Mouse (Mus musculus) stomach, embryonic 16.5 days (tissue): ENCODE measurements around the gene Cfap45. TPM values are rescaled to one million over a fixed set of nuclear protein-coding genes. Genes with fewer than 3 reads are reported as not detected.

Experiments
- ATAC-seq: fragments of 200-750 bp; cut with Nextera tagmentation; 2 replicates; pipeline ENCODE4 v1.8.0; 2017; ENCODE audit warnings: moderate number of reproducible peaks, moderate TSS enrichment; ENCODE audit not compliant: insufficient read depth, low FRiP score
- H3K27ac ChIP-seq: fragments of 300-500 bp; sonication (generic); 2 replicates; pipeline ENCODE4 v1.5.1; 2014; ENCODE audit warnings: low read length
- H3K27me3 ChIP-seq: fragments of 300-500 bp; sonication (generic); 2 replicates; pipeline ENCODE4 v1.6.1; 2014; ENCODE audit warnings: low read length, control low read depth, mixed read lengths; ENCODE audit not compliant: control insufficient read depth, insufficient read depth
- H3K36me3 ChIP-seq: fragments of 300-500 bp; sonication (generic); 2 replicates; pipeline ENCODE4 v1.6.1; 2014; ENCODE audit warnings: low read length; ENCODE audit not compliant: control insufficient read depth, insufficient read depth
- H3K4me1 ChIP-seq: fragments of 300-500 bp; sonication (generic); 2 replicates; pipeline ENCODE4 v1.6.1; 2014; ENCODE audit warnings: low read length, control low read depth, mixed read lengths; ENCODE audit not compliant: control insufficient read depth, insufficient read depth
- H3K4me2 ChIP-seq: fragments of 300-500 bp; sonication (generic); 2 replicates; pipeline ENCODE4 v1.6.1; 2014; ENCODE audit warnings: low read depth, low read length, mixed read lengths
- H3K4me3 ChIP-seq: fragments of 300-500 bp; sonication (generic); replicated peaks from 2 replicates; pipeline ENCODE4 v1.5.1; 2014; ENCODE audit warnings: mild to moderate bottlenecking, low read length
- H3K9ac ChIP-seq: fragments of 300-500 bp; sonication (generic); 2 replicates; pipeline ENCODE4 v1.6.1; 2014; ENCODE audit warnings: low read length
- H3K9me3 ChIP-seq: fragments of 300-500 bp; sonication (generic); replicated peaks from 2 replicates; pipeline ENCODE4 v1.6.1; 2016; ENCODE audit warnings: low read length, control low read depth; ENCODE audit not compliant: control insufficient read depth
- WGBS: fragments of 180-500 bp; shearing (Covaris S2); extraction: QIAGEN DNeasy Blood & Tissue Kit; methylation state at CpG from one replicate; pipeline ENCODE4 v1.1.7; 2014; 5-methylcytosine and 5-hydroxymethylcytosine counted together
- polyA plus RNA-seq: library from polyadenylated mRNA; unstranded; fragments of >200 nt; fragmentation: Nextera tagmentation; extraction: Ambion mirVana; gene quantifications from 2 replicates; pipeline ENCODE4 v1.2.1, GENCODE M21; 2015

Gene Cfap45
- polyA plus RNA-seq, 1 experiment from 2014 or later: 2.6 TPM

DNA sequence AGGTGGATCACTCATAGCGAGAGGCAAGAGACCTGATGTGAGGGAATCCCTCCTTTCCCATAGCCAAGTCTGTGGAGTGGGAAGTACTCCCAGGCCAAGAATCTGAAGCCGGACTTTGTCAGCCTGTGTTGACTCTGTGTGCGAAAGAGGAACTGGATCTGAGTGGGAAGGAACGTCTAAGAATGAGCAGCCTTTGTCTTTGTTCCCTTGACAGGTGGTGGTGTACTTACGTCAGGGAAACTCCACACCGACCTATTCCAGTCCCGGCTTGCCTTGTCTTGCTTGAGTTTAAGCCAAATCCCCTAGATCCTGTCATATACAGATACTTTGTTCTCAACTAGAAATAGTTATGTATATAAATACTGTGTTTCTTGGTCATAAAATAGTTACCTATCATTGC, 1.9 kb downstream of the Cfap45 start:
- H3K27ac ChIP-seq: peak overlapping the region; percentile 70; the same call in 1 of the 2 replicates
- no peak overlapping the region for H3K4me2 ChIP-seq
- ATAC-seq: no peak
- peaks cover 21% of the 10 kb centered on the region for H3K4me1 ChIP-seq
- no peaks in the 10 kb centered on the region for H3K36me3 ChIP-seq
- peak overlapping the region; percentile 16; the same call in 1 of the 2 replicates for H3K9ac ChIP-seq
- H3K4me3 ChIP-seq: no peak overlapping the region
- H3K27me3 ChIP-seq: no peaks in the 10 kb centered on the region
- WGBS: 52% methylated on average over 7 of the region's 7 CpGs
- H3K9me3 ChIP-seq: no peaks in the 10 kb centered on the region; the same call in 1 of the 2 replicates

DNA sequence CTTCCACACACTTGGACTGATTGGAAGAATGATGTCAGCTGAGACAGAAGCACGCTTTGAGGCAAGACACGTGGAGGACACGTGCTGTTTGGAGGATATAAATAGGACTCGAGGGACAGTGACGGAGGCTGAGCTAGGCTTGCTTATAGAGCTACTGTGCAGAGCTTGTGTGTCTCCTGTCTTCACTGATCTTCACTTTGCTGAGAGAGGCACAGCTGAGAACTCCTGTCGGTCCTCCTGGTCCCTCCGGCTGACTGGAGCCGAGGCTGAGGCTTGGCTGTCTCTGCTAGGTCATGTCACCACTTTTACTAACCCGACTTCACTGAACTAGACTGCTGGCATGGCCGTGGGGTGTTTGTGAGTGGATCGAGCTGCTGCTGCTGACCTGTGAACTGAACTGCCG, 3.1 kb downstream of the Cfap45 start:
- Histone ChIP-seq H3K4me3 (no peak overlapping the region), H3K36me3 (no peaks in the 10 kb centered on the region), H3K27ac (no peak overlapping the region), H3K4me2 (no peak overlapping the region), H3K9ac (no peak overlapping the region), H3K4me1 (peaks cover 21% of the 10 kb centered on the region), H3K27me3 (no peaks in the 10 kb centered on the region), H3K9me3 (no peaks in the 10 kb centered on the region)
- WGBS: 48% methylated on average over 12 of the region's 12 CpGs
- no peak for ATAC-seq

DNA sequence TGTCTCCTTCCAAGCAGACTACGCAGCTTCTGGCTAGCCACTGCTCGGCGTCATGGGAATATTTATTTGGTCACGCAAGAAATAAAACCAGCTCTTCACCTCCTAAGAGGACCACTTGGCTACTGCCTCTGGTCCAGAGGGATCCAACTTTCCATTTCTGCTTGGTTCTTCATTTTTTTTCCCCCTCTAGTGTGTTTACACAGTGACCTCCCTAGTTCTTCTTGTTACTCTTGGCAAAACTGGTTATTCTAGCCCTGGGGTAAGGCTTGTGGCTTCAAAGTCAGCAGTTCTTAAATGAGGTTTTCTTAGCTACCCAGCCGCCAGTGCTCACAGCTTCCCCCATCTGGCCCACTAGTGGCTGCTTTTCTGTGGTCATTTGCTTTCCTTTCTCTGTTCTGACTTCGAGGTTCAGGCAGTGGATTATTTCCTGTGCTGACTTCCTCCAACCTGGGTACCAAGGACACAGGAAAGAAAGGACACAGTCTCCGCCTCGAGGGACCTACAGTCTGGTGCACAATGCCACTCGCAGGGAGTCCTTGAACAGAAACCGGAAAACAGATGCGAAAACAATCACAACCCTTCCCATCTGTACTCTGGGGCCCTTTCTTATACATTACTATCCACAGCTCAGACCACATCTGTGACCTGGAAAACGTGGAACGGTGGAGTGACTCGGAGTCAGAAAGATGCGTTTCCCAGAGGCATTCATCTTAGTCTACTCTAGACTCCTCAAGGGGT, 4.6 kb downstream of the Cfap45 start:
- Histone ChIP-seq H3K4me2 (peak overlapping the region; percentile 44), H3K4me1 (peaks cover 21% of the 10 kb centered on the region), H3K27ac (peak overlapping the region; percentile 85), H3K4me3 (peak overlapping the region; percentile 5; the same call in 1 of the 2 replicates), H3K9me3 (no peaks in the 10 kb centered on the region), H3K9ac (peak overlapping the region; percentile 53), H3K36me3 (no peaks in the 10 kb centered on the region), H3K27me3 (no peaks in the 10 kb centered on the region)
- peak; percentile 30 for ATAC-seq
- 32% methylated on average over 15 of the region's 15 CpGs for WGBS

DNA sequence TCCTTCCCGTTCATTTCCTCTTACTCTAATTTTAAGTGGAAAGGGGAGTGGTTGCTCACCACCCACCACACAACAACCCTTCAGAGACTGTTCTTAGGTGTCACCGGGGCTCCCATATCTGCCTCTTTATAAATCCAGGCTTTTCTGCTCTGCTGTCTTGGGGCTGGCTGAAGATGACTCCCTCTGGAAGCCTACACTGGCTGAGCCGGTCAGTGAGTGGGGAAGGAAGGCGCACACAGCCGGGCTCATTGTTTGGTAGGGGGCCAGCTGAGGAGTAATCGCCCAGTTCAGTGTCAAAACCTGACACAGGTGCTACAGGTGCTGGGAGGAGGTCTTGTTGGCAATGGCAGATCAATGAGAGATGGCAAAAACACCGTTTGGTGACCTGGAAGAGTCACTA, 5.4 kb downstream of the Cfap45 start:
- H3K36me3 ChIP-seq: no peaks in the 10 kb centered on the region
- H3K9ac ChIP-seq: no peak overlapping the region
- H3K9me3 ChIP-seq: no peaks in the 10 kb centered on the region
- H3K27me3 ChIP-seq: no peaks in the 10 kb centered on the region
- peak overlapping the region; percentile 85 for H3K27ac ChIP-seq
- H3K4me2 ChIP-seq: 0 out of 2 replicates have a peak overlapping the region, but pooled peaks have one; percentile 5
- ATAC-seq: no peak
- peaks cover 16% of the 10 kb centered on the region for H3K4me1 ChIP-seq
- no peak overlapping the region for H3K4me3 ChIP-seq
- WGBS: 51% methylated on average over 7 of the region's 7 CpGs

DNA sequence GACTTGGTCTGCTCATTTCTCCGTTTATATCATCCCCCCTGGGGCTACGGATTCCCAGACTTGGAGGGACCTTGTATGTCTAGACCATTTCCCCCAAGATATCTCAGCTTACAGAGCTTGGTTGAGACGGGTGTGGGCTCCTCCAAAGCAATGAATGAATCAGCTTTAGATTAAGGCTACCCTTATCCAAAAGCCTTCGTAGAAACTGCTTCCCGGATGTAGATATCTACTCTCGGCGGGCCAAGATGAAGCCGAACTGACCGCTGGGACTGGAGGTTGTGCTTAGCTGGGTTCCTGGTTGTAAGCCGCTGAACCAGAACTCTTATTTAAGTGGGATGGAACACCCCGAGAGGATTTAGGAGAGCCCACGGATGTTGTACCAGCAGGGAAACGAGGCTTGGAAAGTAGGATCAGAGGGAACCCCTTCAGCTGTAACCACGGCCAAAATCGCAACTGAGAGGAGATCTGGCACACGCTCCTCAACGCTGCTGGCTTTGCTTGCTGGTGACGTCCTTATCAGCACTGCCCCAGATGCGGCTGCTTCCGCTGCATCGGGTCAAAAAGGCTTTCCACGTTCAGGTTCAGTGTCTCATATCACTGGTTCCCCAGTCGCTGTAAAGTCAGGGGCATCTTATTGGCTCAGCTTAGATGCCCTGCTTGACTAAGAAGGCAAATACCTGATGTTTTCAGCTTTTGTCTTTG, 5.9 kb downstream of the Cfap45 start:
- 64% methylated on average over 23 of the region's 23 CpGs for whole genome bisulfite sequencing
- no peak overlapping the region for H3K9ac ChIP-seq
- H3K4me3 ChIP-seq: no peak overlapping the region
- no peaks in the 10 kb centered on the region for H3K27me3 ChIP-seq
- no peaks in the 10 kb centered on the region for H3K36me3 ChIP-seq
- 0 out of 2 replicates have a peak overlapping the region, but pooled peaks have one; percentile 5 for H3K4me2 ChIP-seq
- ATAC-seq: no peak
- peak overlapping the region; percentile 85 for H3K27ac ChIP-seq
- H3K4me1 ChIP-seq: peaks cover 10% of the 10 kb centered on the region
- H3K9me3 ChIP-seq: no peaks in the 10 kb centered on the region

DNA sequence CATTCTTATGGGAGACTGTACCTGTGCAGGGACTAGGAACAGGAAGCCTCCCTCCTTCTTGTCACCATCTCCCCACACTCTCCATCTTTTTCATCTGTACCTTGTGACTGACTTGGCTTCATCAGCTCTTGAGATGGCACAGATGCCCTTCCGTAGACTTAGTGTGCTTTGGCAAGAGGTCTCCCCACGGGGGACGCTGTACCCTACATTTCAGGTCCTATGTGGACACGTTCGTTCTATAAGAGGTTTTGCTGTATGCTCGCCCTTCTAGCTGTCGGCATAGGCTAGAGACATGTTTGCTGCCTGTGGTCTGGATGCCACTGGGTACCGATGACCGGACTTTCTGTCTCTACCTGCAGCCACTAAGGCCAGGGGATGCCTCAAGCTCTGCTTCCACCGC, 6.8 kb downstream of the Cfap45 start:
- Histone ChIP-seq H3K4me2 (no peak overlapping the region), H3K9ac (no peak overlapping the region), H3K27ac (no peak overlapping the region), H3K36me3 (no peaks in the 10 kb centered on the region), H3K4me3 (no peak overlapping the region), H3K27me3 (no peaks in the 10 kb centered on the region), H3K9me3 (no peaks in the 10 kb centered on the region), H3K4me1 (peaks cover 7% of the 10 kb centered on the region)
- 93% methylated on average over 10 of the region's 10 CpGs for WGBS
- ATAC-seq: no peak

DNA sequence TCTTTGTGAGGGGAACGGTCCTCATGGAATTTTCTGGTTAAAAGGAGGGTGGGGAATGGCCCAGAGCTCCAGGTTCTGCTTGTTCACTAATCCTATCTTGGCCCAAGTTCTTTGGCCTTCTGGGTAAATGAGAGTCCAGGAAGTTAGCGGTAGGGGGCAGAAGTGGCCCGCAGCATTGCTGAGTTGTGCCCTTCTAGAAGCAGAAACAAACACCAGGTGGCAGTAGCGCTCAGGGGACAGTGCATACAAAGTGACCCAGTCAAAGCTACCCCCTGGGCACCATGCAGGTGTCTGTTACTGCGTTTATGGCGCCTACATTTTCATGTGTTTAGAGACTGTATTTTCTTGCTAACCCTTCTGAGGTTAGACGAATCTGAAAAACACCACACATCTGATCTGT, 8.1 kb downstream of the Cfap45 start:
- WGBS: 5% methylated on average over 7 of the region's 7 CpGs
- Histone ChIP-seq H3K9ac (no peak overlapping the region), H3K4me2 (no peak overlapping the region), H3K27me3 (no peaks in the 10 kb centered on the region), H3K4me1 (peaks cover 7% of the 10 kb centered on the region), H3K27ac (no peak overlapping the region), H3K4me3 (no peak overlapping the region), H3K36me3 (no peaks in the 10 kb centered on the region), H3K9me3 (no peaks in the 10 kb centered on the region)
- peak; percentile 76 for ATAC-seq

DNA sequence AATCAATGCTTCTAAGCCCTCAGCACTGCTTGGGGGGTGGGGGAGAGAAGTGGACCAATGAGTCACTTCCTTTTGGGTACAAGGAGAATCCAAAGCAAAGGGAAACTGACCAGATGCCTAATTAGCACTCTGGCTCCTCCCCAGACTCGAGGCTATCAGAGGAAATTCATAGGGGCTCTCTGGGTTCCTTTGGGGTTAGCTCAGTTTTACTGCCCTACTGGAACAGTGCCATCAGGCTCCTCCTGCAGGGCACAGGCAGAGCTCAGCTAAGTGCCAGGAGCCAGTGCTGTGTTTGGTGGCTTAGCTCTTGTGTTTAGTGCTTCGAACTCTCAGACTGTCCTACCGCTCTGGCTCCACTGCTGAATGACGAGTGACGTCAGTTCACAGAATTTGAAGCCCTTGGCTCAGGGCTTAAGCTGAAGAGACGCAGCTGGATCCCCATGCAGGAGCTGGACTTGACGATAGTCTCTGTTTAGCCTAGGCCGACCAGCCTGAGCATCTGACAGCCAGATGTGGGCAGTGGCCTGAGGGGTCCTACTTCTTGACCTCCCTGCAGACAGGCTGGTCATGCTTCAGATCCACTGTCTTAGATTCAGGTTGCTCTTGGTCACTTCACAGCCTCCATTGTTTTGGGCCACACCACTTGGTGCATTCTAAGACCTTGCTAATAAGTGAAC, 10.1 kb downstream of the Cfap45 start:
- peak; percentile 30; the same call in 1 of the 2 replicates for ATAC-seq
- no peaks in the 10 kb centered on the region for H3K9me3 ChIP-seq
- H3K36me3 ChIP-seq: no peaks in the 10 kb centered on the region
- no peaks in the 10 kb centered on the region for H3K4me1 ChIP-seq
- 31% methylated on average over 8 of the region's 8 CpGs for WGBS
- no peak overlapping the region for H3K9ac ChIP-seq
- no peak overlapping the region for H3K4me3 ChIP-seq
- H3K4me2 ChIP-seq: no peak overlapping the region
- H3K27me3 ChIP-seq: no peaks in the 10 kb centered on the region
- H3K27ac ChIP-seq: peak overlapping the region; percentile 20; the same call in 1 of the 2 replicates

DNA sequence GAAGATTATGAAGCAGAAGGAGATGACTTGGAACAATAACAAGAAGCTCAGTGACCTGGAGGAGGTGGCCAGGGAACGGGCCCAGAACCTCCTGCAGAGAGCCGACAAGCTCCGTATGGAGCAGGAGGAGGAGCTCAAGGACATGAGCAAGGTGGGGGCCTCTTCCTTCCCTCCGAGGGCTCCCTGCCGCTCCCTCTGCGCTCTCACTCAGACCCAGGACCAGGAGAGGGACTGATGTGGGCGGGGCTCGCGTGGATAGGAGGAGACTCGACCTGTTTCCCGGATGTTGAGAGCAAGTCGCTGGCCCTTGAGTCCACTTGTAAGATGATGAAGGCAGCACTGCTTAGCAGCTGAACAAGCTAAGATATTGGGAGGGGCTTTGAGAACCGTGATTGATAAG, 11.9 kb downstream of the Cfap45 start:
- no peaks in the 10 kb centered on the region for H3K27me3 ChIP-seq
- H3K4me3 ChIP-seq: peak overlapping the region; percentile 10
- H3K36me3 ChIP-seq: no peaks in the 10 kb centered on the region
- H3K4me1 ChIP-seq: no peaks in the 10 kb centered on the region
- WGBS: 3% methylated on average over 13 of the region's 13 CpGs
- no peaks in the 10 kb centered on the region for H3K9me3 ChIP-seq
- peak overlapping the region; percentile 48 for H3K9ac ChIP-seq
- H3K4me2 ChIP-seq: peak overlapping the region; percentile 48
- peak; percentile 61; the same call in 1 of the 2 replicates for ATAC-seq
- no peak overlapping the region for H3K27ac ChIP-seq
